Mouse (Mus musculus): ENCODE results near the gene Mia2. TPM values are rescaled to one million over a fixed set of nuclear protein-coding genes. Genes with fewer than 3 reads are reported as not detected.
A peak's percentile ranks its signal among the peaks of the same experiment; 100 is the strongest.
"Not testable (repeated sequence)": the region's sequence is repeated elsewhere in the genome, so short reads cannot be mapped to it uniquely, and the experiment has no call there.

Gene Mia2
- polyA plus RNA-seq (2014; fragmentation: Nextera tagmentation; extraction: Ambion mirVana): 41.3 and 43.1 TPM in 2 replicates

DNA sequence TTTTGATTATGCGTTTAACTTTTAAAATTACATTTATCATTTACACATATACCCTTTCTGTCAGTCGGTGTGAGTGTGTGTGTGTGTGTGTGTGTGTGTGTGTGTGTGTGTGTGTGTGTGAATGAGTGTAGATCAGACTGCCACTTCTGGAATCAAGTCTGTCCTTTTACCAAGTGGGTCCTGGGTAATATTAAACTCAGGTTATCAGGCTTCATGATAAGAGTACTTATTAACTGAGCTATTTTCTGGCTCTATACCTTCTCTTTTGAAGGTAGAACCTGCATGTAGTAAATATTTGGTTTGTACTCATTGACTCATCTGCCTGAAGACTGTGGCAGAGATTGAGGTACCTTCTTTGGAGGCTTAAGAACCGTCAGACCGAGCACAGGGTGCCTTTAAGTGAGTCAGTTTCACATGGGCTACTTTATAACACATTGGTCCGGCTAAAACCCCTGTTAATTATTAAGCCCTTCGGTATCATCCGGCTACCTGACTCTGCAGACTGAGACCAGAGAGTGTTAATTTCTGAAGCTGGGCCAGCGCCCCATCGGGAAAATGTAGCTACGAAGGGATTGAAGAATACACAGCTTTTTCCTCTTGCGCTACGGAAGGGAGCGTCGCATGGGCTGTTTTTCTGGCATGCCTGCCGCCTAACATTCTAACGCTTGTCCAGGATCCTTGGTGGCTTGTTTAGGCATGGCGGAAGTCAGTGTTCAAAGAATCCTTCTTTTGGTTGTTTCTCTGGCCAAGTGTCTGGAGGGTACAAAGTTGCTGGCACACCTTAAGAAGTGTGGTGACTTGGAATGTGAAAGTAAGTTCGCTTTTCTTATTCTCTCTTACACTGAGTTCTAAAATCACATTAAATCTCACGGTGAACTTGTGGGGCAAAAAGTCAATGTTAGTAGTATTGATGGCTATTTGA, at the start of gene Mia2:
TSS of gene Mia2 (plus strand) at position 696 of the 922 bp plus-strand sequence.
- Histone ChIP-seq H3K4me2 (no peak within 1 kb of the TSS), H3K9ac (ENCODE audit: low read depth, low read length) (no peak within 1 kb of the TSS), H3K4me3 (ENCODE audit: low read depth, low read length) (no peak within 1 kb of the TSS), H3K36me3 (ENCODE audit: control insufficient read depth, insufficient read depth, low read length) (no peaks in the 10 kb centered on the region), H3K27ac (ENCODE audit: low read depth, low read length) (no peak within 1 kb of the TSS), H3K9me3 (replicated peaks; ENCODE audit: control insufficient read depth, low read length) (no peaks in the 10 kb centered on the region), H3K27me3 (ENCODE audit: control insufficient read depth, insufficient read depth, low read length) (no peaks in the 10 kb centered on the region), H3K4me1 (ENCODE audit: control insufficient read depth, insufficient read depth, low read length) (no peaks in the 10 kb centered on the region)
- WGBS (ENCODE audit: insufficient replicate concordance): 75% methylated on average over 19 of the region's 19 CpGs
- ATAC-seq (replicated peaks; ENCODE audit: insufficient number of reproducible peaks, low FRiP score, low TSS enrichment): no peak

GRCm38 (mm10) chr12:59052470-59052869, 43.1 kb upstream of the Mia2 start:
- no peak overlapping the region for H3K4me3 ChIP-seq (ENCODE audit: low read depth, low read length)
- H3K9me3 ChIP-seq (replicated peaks; ENCODE audit: control insufficient read depth, low read length): no peaks in the 10 kb centered on the region
- no peak overlapping the region for H3K9ac ChIP-seq (ENCODE audit: low read depth, low read length)
- no peaks in the 10 kb centered on the region for H3K27me3 ChIP-seq (ENCODE audit: control insufficient read depth, insufficient read depth, low read length)
- ATAC-seq (replicated peaks; ENCODE audit: insufficient number of reproducible peaks, low FRiP score, low TSS enrichment): no peak
- H3K4me2 ChIP-seq: no peak overlapping the region
- H3K36me3 ChIP-seq (ENCODE audit: control insufficient read depth, insufficient read depth, low read length): no peaks in the 10 kb centered on the region; the same call in 1 of the 2 replicates
- WGBS (ENCODE audit: insufficient replicate concordance): 79% methylated on average over 3 of the region's 3 CpGs
- no peaks in the 10 kb centered on the region for H3K4me1 ChIP-seq (ENCODE audit: control insufficient read depth, insufficient read depth, low read length)
- no peak overlapping the region for H3K27ac ChIP-seq (ENCODE audit: low read depth, low read length)

- Histone ChIP-seq H3K9ac (ENCODE audit: low read depth, low read length) (no peak overlapping the region), H3K9me3 (replicated peaks; ENCODE audit: control insufficient read depth, low read length) (no peaks in the 10 kb centered on the region), H3K4me3 (ENCODE audit: low read depth, low read length) (no peak overlapping the region), H3K27ac (ENCODE audit: low read depth, low read length) (no peak overlapping the region), H3K36me3 (ENCODE audit: control insufficient read depth, insufficient read depth, low read length) (no peaks in the 10 kb centered on the region; the same call in 1 of the 2 replicates), H3K27me3 (ENCODE audit: control insufficient read depth, insufficient read depth, low read length) (no peaks in the 10 kb centered on the region), H3K4me1 (ENCODE audit: control insufficient read depth, insufficient read depth, low read length) (no peaks in the 10 kb centered on the region), H3K4me2 (no peak overlapping the region)
- ATAC-seq (replicated peaks; ENCODE audit: insufficient number of reproducible peaks, low FRiP score, low TSS enrichment): no peak
- 67% methylated on average over 5 of the region's 5 CpGs for WGBS (ENCODE audit: insufficient replicate concordance)
Measured at GRCm38 (mm10) chr12:59053166-59053565, 42.4 kb upstream of the Mia2 start.

DNA sequence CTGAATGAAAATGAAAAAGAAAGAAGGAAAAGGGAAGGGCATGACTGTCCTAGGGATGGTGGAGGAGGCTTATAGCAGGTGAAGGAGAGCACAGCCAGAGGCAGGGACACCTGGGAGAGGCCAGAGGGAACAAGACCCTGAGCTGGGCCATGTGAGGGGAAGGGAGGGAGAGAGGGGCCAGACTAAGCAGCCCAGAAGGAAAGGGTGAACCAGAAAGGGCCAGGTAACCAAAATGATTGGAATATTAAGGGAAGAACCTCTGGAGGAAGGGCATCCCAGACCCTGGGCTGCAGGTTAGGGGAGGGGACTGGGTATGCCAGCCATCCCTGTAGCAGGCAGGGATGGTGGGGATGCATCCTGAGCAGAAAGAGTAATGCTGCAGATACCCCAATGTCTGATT, 41.6 kb upstream of the Mia2 start:
- Histone ChIP-seq H3K27me3 (ENCODE audit: control insufficient read depth, insufficient read depth, low read length) (no peaks in the 10 kb centered on the region), H3K4me2 (no peak overlapping the region), H3K4me1 (ENCODE audit: control insufficient read depth, insufficient read depth, low read length) (no peaks in the 10 kb centered on the region), H3K9me3 (replicated peaks; ENCODE audit: control insufficient read depth, low read length) (no peaks in the 10 kb centered on the region), H3K9ac (ENCODE audit: low read depth, low read length) (no peak overlapping the region), H3K4me3 (ENCODE audit: low read depth, low read length) (no peak overlapping the region), H3K36me3 (ENCODE audit: control insufficient read depth, insufficient read depth, low read length) (no peaks in the 10 kb centered on the region; the same call in 1 of the 2 replicates), H3K27ac (ENCODE audit: low read depth, low read length) (no peak overlapping the region)
- ATAC-seq (replicated peaks; ENCODE audit: insufficient number of reproducible peaks, low FRiP score, low TSS enrichment): no peak

- Histone ChIP-seq H3K36me3 (ENCODE audit: control insufficient read depth, insufficient read depth, low read length) (no peaks in the 10 kb centered on the region; the same call in 1 of the 2 replicates), H3K4me3 (ENCODE audit: low read depth, low read length) (no peak overlapping the region), H3K9ac (ENCODE audit: low read depth, low read length) (no peak overlapping the region), H3K27ac (ENCODE audit: low read depth, low read length) (no peak overlapping the region), H3K4me2 (no peak overlapping the region), H3K4me1 (ENCODE audit: control insufficient read depth, insufficient read depth, low read length) (peaks cover 4% of the 10 kb centered on the region), H3K27me3 (ENCODE audit: control insufficient read depth, insufficient read depth, low read length) (no peaks in the 10 kb centered on the region), H3K9me3 (replicated peaks; ENCODE audit: control insufficient read depth, low read length) (no peaks in the 10 kb centered on the region)
- no peak for ATAC-seq (replicated peaks; ENCODE audit: insufficient number of reproducible peaks, low FRiP score, low TSS enrichment)
- 63% methylated on average over 4 of the region's 4 CpGs for WGBS (ENCODE audit: insufficient replicate concordance)
Measured at GRCm38 (mm10) chr12:59055196-59055850, 40.3 kb upstream of the Mia2 start.

DNA sequence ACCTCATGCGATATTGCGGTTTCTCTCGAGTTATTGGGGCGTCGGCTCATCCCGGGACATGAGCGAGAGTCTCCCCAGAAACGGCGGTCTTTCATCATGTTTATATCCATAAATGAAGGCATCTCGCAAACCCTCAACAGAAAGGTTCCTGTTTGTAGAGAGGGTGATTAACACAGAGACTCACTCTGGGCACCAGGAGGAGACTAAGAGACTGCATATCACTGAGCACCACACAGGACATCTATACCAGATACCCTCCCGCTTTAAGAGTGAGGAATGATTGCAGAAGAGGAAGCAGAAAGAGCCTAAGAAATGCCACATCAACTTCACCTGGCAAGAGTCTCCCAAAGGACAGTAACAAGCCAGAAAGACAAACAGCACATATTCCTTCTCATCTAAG, 39.4 kb upstream of the Mia2 start:
- Histone ChIP-seq H3K4me1 (ENCODE audit: control insufficient read depth, insufficient read depth, low read length) (peaks cover 4% of the 10 kb centered on the region), H3K27me3 (ENCODE audit: control insufficient read depth, insufficient read depth, low read length) (no peaks in the 10 kb centered on the region), H3K27ac (ENCODE audit: low read depth, low read length) (no peak overlapping the region), H3K9ac (ENCODE audit: low read depth, low read length) (no peak overlapping the region), H3K36me3 (ENCODE audit: control insufficient read depth, insufficient read depth, low read length) (no peaks in the 10 kb centered on the region; the same call in 1 of the 2 replicates), H3K9me3 (replicated peaks; ENCODE audit: control insufficient read depth, low read length) (no peaks in the 10 kb centered on the region), H3K4me2 (no peak overlapping the region), H3K4me3 (ENCODE audit: low read depth, low read length) (no peak overlapping the region)
- ATAC-seq (replicated peaks; ENCODE audit: insufficient number of reproducible peaks, low FRiP score, low TSS enrichment): no peak
- 93% methylated on average over 11 of the region's 11 CpGs for WGBS (ENCODE audit: insufficient replicate concordance)

GRCm38 (mm10) chr12:59058242-59058641, 37.4 kb upstream of the Mia2 start:
- WGBS (ENCODE audit: insufficient replicate concordance): 81% methylated on average over 5 of the region's 5 CpGs
- H3K9me3 ChIP-seq (replicated peaks; ENCODE audit: control insufficient read depth, low read length); H3K4me3 ChIP-seq (ENCODE audit: low read depth, low read length); H3K4me1 ChIP-seq (ENCODE audit: control insufficient read depth, insufficient read depth, low read length); H3K4me2 ChIP-seq; H3K9ac ChIP-seq (ENCODE audit: low read depth, low read length); H3K27ac ChIP-seq (ENCODE audit: low read depth, low read length); H3K27me3 ChIP-seq (ENCODE audit: control insufficient read depth, insufficient read depth, low read length); H3K36me3 ChIP-seq (ENCODE audit: control insufficient read depth, insufficient read depth, low read length); ATAC-seq (replicated peaks; ENCODE audit: insufficient number of reproducible peaks, low FRiP score, low TSS enrichment): not testable (repeated sequence)

DNA sequence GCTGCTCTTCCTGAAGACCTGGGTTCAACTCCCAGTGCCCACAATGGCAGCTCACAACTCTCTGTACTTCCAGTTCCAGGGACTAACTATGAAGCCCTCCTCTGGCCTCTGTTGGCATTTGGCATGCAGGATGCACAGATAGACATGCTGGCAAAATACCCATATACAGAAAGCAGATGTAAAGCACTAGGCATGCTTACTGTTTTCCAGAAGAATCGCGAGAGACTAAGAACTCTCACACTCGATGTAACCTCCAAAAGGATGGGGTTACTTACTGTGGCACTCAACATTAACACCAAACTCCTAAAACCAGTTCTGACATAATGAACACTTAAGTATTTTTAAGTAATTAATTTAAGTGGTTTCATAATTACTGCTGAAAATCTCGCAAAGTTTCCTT, 35.3 kb upstream of the Mia2 start:
- no peak for ATAC-seq (replicated peaks; ENCODE audit: insufficient number of reproducible peaks, low FRiP score, low TSS enrichment)
- Histone ChIP-seq H3K4me1 (ENCODE audit: control insufficient read depth, insufficient read depth, low read length) (peaks cover 4% of the 10 kb centered on the region), H3K9me3 (replicated peaks; ENCODE audit: control insufficient read depth, low read length) (no peaks in the 10 kb centered on the region), H3K9ac (ENCODE audit: low read depth, low read length) (peak overlapping the region; percentile 94), H3K27ac (ENCODE audit: low read depth, low read length) (peak overlapping the region; percentile 95; the same call in 1 of the 2 replicates), H3K4me2 (peak overlapping the region; percentile 86), H3K27me3 (ENCODE audit: control insufficient read depth, insufficient read depth, low read length) (no peaks in the 10 kb centered on the region), H3K4me3 (ENCODE audit: low read depth, low read length) (peak overlapping the region; percentile 89), H3K36me3 (ENCODE audit: control insufficient read depth, insufficient read depth, low read length) (no peaks in the 10 kb centered on the region)
- WGBS (ENCODE audit: insufficient replicate concordance): 60% methylated on average over 4 of the region's 4 CpGs

Data from heart, embryonic 11.5 days (tissue).